ENCODE assay signal across 23 mouse cellular contexts in the genomic region with DNA sequence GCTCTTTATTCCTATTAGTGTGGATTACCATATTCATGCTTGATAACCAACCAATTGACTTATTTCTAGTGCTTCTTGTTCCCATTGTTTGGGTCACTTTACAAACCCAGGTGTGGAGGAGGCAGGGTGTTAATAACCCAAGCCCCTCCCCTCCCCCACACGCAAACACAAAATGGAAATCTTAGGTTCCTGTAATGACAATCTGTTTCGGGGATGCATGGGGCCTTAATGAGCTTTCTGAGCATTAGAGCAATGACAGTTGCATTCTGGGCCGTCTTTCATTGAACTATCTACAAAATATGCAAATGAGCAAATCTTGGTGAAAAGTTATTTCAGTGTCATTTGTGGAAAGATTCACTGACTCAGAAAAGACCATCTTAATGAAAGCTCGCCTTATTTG.
DNase-seq lines count a peak whose midpoint lies in the region; ATAC-seq and TF ChIP-seq lines count a peak whose summit lies in the region.
"Had no signal": no experiment of that assay in that cellular context is flagged by ENCODE, and none has a peak within 500 bp of the region (broad histone marks: within the 10 kb centered on the region; RNA-seq: fewer than 3 reads in every experiment).

No protein-coding gene starts in this region.

- no peak for ATAC-seq in forebrain, embryonic 14.5 days
- no peak for ATAC-seq in forebrain, embryonic 15.5 days (replicated peaks)
- no peak for ATAC-seq in hindbrain, embryonic 15.5 days (ENCODE audit: low FRiP score, low read depth)
- ATAC-seq in hindbrain, embryonic 11.5 days (ENCODE audit: low FRiP score) = no peak
- no peak for ATAC-seq in lung, postnatal 0 days
- ATAC-seq: activated CD4-positive, CD25-positive, alpha-beta regulatory T cell, adult 4 months; CD4-positive, CD25-positive, alpha-beta regulatory T cell, adult 4 months; forebrain, postnatal 0 days; Patski had no signal

- no peak for TF ChIP-seq EP300 in lung, postnatal 0 days (IDR thresholded peaks at IDR 0.05)

- no peak overlapping the region for H3K4me3 ChIP-seq in forebrain, embryonic 14.5 days (ENCODE audit: low read depth, low read length)
- no peak overlapping the region for H3K4me3 ChIP-seq in forebrain, embryonic 15.5 days
- H3K4me3 ChIP-seq in hindbrain, embryonic 15.5 days = no peak overlapping the region
- no peak overlapping the region for H3K4me3 ChIP-seq in hindbrain, embryonic 11.5 days (ENCODE audit: low read depth, low read length)
- H3K4me3 ChIP-seq in lung, postnatal 0 days (ENCODE audit: low read depth, low read length) = no peak overlapping the region
- H3K4me3 ChIP-seq: embryonic facial prominence, embryonic 10.5 days; embryonic facial prominence, embryonic 12.5 days had no signal

- no peaks in the 10 kb centered on the region for H3K9me3 ChIP-seq in forebrain, embryonic 14.5 days (replicated peaks; ENCODE audit: control insufficient read depth, low read length)
- no peaks in the 10 kb centered on the region for H3K9me3 ChIP-seq in forebrain, embryonic 15.5 days
- H3K9me3 ChIP-seq in hindbrain, embryonic 15.5 days = no peaks in the 10 kb centered on the region
- no peaks in the 10 kb centered on the region for H3K9me3 ChIP-seq in hindbrain, embryonic 11.5 days (ENCODE audit: control insufficient read depth, low read length)
- H3K9me3 ChIP-seq in lung, postnatal 0 days (ENCODE audit: low read length) = no peaks in the 10 kb centered on the region
- H3K9me3 ChIP-seq: embryonic facial prominence, embryonic 10.5 days; embryonic facial prominence, embryonic 12.5 days had no signal

- no peak overlapping the region for H3K4me2 ChIP-seq in forebrain, embryonic 14.5 days (ENCODE audit: low read length)
- no peak overlapping the region for H3K4me2 ChIP-seq in forebrain, embryonic 15.5 days (replicated peaks)
- no peak overlapping the region for H3K4me2 ChIP-seq in hindbrain, embryonic 15.5 days
- H3K4me2 ChIP-seq in hindbrain, embryonic 11.5 days (replicated peaks; ENCODE audit: low read depth, low read length) = no peak overlapping the region
- no peak overlapping the region for H3K4me2 ChIP-seq in lung, postnatal 0 days (replicated peaks; ENCODE audit: low read depth, low read length)
- H3K4me2 ChIP-seq: embryonic facial prominence, embryonic 12.5 days had no signal

- peaks cover 6% of the 10 kb centered on the region; the same call in 1 of the 2 replicates for H3K4me1 ChIP-seq in forebrain, embryonic 14.5 days (ENCODE audit: control insufficient read depth, insufficient read depth, low read length)
- peaks cover 6% of the 10 kb centered on the region for H3K4me1 ChIP-seq in forebrain, embryonic 15.5 days
- no peaks in the 10 kb centered on the region for H3K4me1 ChIP-seq in hindbrain, embryonic 15.5 days (replicated peaks)
- no peaks in the 10 kb centered on the region for H3K4me1 ChIP-seq in hindbrain, embryonic 11.5 days (replicated peaks; ENCODE audit: control insufficient read depth, insufficient read depth, low read length)
- H3K4me1 ChIP-seq in lung, postnatal 0 days (ENCODE audit: insufficient read depth, low read depth, low read length) = no peaks in the 10 kb centered on the region
- H3K4me1 ChIP-seq: embryonic facial prominence, embryonic 10.5 days; embryonic facial prominence, embryonic 12.5 days had no signal

- peak; percentile 41 for DNase-seq in forebrain, embryonic 14.5 days (ENCODE audit: low spot score)
- DNase-seq in hindbrain, embryonic 11.5 days (ENCODE audit: low spot score) = no peak
- DNase-seq in lung, postnatal 0 days (ENCODE audit: low spot score) = peak; percentile 6
- DNase-seq in lung, postnatal 25 days (ENCODE audit: low spot score) = no peak
- peak; percentile 38 for DNase-seq in retina, postnatal 1 day
- DNase-seq in retina, embryonic 14.5 days (ENCODE audit: low spot score) = no peak
- DNase-seq: adrenal gland, adult 8-10 months; adrenal gland, postnatal 14 days; adrenal gland, postnatal 36 days; B cell, adult 2 months; cerebellum, adult 11-12 months; cerebellum, adult 2 months; cerebellum, adult 9-10 months; cerebellum, postnatal 25 days; forebrain, postnatal 0 days had no signal

- H3K27me3 ChIP-seq in forebrain, embryonic 14.5 days (replicated peaks; ENCODE audit: control insufficient read depth, insufficient read depth, low read length) = no peaks in the 10 kb centered on the region
- no peaks in the 10 kb centered on the region for H3K27me3 ChIP-seq in forebrain, embryonic 15.5 days
- no peaks in the 10 kb centered on the region for H3K27me3 ChIP-seq in hindbrain, embryonic 15.5 days
- no peaks in the 10 kb centered on the region for H3K27me3 ChIP-seq in hindbrain, embryonic 11.5 days (ENCODE audit: control insufficient read depth, insufficient read depth, low read length)
- H3K27me3 ChIP-seq in lung, postnatal 0 days (replicated peaks; ENCODE audit: insufficient read depth, low read length) = no peaks in the 10 kb centered on the region
- H3K27me3 ChIP-seq: embryonic facial prominence, embryonic 12.5 days had no signal

- H3K27ac ChIP-seq in forebrain, embryonic 14.5 days (ENCODE audit: low read depth, low read length) = no peak overlapping the region
- no peak overlapping the region for H3K27ac ChIP-seq in forebrain, embryonic 15.5 days (replicated peaks)
- 0 out of 2 replicates have a peak overlapping the region, but pooled peaks have one; percentile 9 for H3K27ac ChIP-seq in hindbrain, embryonic 15.5 days (replicated peaks)
- H3K27ac ChIP-seq in hindbrain, embryonic 11.5 days (ENCODE audit: low read depth, low read length) = no peak overlapping the region
- H3K27ac ChIP-seq in lung, postnatal 0 days (ENCODE audit: low read length) = no peak overlapping the region
- H3K27ac ChIP-seq: embryonic facial prominence, embryonic 10.5 days; embryonic facial prominence, embryonic 12.5 days had no signal

- TF ChIP-seq CTCF in lung, postnatal 0 days (IDR thresholded peaks at IDR 0.05) = no peak

- H3K9ac ChIP-seq in forebrain, embryonic 14.5 days (ENCODE audit: low read length) = no peak overlapping the region
- no peak overlapping the region for H3K9ac ChIP-seq in forebrain, embryonic 15.5 days (replicated peaks)
- H3K9ac ChIP-seq in hindbrain, embryonic 15.5 days = no peak overlapping the region
- H3K9ac ChIP-seq in hindbrain, embryonic 11.5 days (ENCODE audit: low read depth, low read length) = no peak overlapping the region
- H3K9ac ChIP-seq in lung, postnatal 0 days (replicated peaks; ENCODE audit: low read depth) = no peak overlapping the region
- H3K9ac ChIP-seq: embryonic facial prominence, embryonic 12.5 days; forebrain, postnatal 0 days had no signal

- no peaks in the 10 kb centered on the region for H3K36me3 ChIP-seq in forebrain, embryonic 14.5 days (ENCODE audit: control insufficient read depth, insufficient read depth, low read length)
- no peaks in the 10 kb centered on the region for H3K36me3 ChIP-seq in forebrain, embryonic 15.5 days
- H3K36me3 ChIP-seq in hindbrain, embryonic 15.5 days = no peaks in the 10 kb centered on the region
- no peaks in the 10 kb centered on the region for H3K36me3 ChIP-seq in hindbrain, embryonic 11.5 days (ENCODE audit: control insufficient read depth, insufficient read depth, low read length)
- no peaks in the 10 kb centered on the region for H3K36me3 ChIP-seq in lung, postnatal 0 days (ENCODE audit: insufficient read depth, low read length)
- H3K36me3 ChIP-seq: embryonic facial prominence, embryonic 10.5 days; embryonic facial prominence, embryonic 12.5 days; G1E had no signal

- WGBS in forebrain, embryonic 14.5 days = 55% methylated on average over 4 of the region's 4 CpGs
- WGBS in forebrain, embryonic 15.5 days = 49% methylated on average over 4 of the region's 4 CpGs
- 71% methylated on average over 4 of the region's 4 CpGs for WGBS in hindbrain, embryonic 15.5 days
- WGBS in hindbrain, embryonic 11.5 days = 86% methylated on average over 4 of the region's 4 CpGs
- WGBS in lung, postnatal 0 days = 86% methylated on average over 4 of the region's 4 CpGs

Comparison
In these comparisons a context has a peak if more than half of its experiments do, and no peak if none do; other contexts are left out.
1. DNase-seq: peak in forebrain, embryonic 14.5 days (single experiment), lung, postnatal 0 days (single experiment) and retina, postnatal 1 day (single experiment); none in hindbrain, embryonic 11.5 days (single experiment), lung, postnatal 25 days (single experiment) and retina, embryonic 14.5 days (single experiment).